Mouse (Mus musculus): Measurements from ENCODE around the gene Cmtm8. TPM values are rescaled to one million over a fixed set of nuclear protein-coding genes. Genes with fewer than 3 reads are reported as not detected.
A peak's percentile ranks its signal among the peaks of the same experiment; 100 is the strongest.

Gene Cmtm8
- 118 and 126 TPM in 2 replicates for polyA plus RNA-seq (2015; fragmentation: Nextera tagmentation; extraction: Ambion mirVana)

DNA sequence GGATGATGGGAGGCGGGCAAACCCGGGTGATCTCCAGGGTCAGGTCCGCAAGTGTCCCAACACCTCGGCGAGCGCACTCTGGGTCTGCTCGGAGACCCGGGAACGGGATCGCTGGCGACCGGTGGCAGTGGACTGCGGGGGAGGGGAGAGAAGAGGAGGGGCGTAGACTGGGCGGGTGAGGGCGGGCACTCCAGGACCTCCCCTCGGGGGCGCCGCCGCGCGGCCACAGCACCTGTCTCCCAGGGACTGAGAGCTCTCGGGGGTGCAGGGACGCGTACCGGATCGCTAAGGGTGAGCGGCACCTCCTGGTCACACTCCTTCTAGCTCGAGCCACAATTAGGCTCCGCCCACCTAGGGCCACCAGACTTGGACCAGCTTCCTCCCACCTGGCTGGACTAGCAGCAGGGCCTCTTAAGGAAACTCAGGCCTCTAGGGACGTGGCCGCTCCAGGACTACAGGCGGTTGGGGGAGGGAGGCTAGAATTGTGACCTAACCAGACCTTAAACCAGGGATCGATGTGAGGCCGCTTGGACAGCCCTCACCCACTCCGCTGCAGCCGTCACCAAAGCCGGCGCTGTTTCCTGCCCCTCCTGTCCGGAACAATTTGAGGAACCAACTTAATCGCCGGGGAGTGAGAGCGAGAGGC, at the start of gene Cmtm8:
Gene Cmtm8 (minus strand): TSS at position 140 of the 646 bp plus-strand sequence.
- Histone ChIP-seq H3K4me3 (ENCODE audit: low read length) (peak within 1 kb of the TSS; percentile 72), H3K36me3 (ENCODE audit: control insufficient read depth, insufficient read depth, low read length) (no peaks in the 10 kb centered on the region), H3K27me3 (ENCODE audit: control insufficient read depth, insufficient read depth, low read depth, low read length) (no peaks in the 10 kb centered on the region), H3K9me3 (ENCODE audit: control insufficient read depth, low read length) (no peaks in the 10 kb centered on the region), H3K4me1 (replicated peaks; ENCODE audit: control insufficient read depth, insufficient read depth, low read length) (peaks cover 6% of the 10 kb centered on the region), H3K9ac (ENCODE audit: low read length) (peak within 1 kb of the TSS; percentile 81), H3K4me2 (ENCODE audit: low read depth, low read length) (peak within 1 kb of the TSS; percentile 81), H3K27ac (ENCODE audit: low read length) (peak within 1 kb of the TSS; percentile 88)
- WGBS, result under 1% methylated on average over 39 of the region's 43 CpGs
- peak; percentile 89 for ATAC-seq (ENCODE audit: low read depth)

DNA sequence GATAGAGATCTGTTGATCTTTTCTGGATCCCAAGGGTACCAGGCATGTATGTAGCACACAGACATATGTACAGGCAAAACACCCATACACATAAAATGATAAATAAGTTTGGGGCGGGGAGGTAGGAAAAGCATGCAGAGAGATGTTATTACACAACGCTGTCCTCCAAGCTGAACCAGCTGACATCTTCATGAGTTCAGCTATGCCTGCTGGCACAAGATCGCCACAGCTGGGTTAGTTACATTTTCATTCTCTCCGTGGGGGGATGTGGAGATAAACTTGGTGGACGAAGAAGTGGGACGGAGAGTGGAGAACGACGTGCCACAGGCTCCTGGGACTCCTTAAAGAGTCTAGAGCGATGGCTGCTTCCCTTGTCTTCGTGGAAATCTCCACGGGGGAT, 49.0 kb upstream of the Cmtm8 start:
- Histone ChIP-seq H3K36me3 (ENCODE audit: control insufficient read depth, insufficient read depth, low read length) (no peaks in the 10 kb centered on the region), H3K9me3 (ENCODE audit: control insufficient read depth, low read length) (no peaks in the 10 kb centered on the region), H3K4me1 (replicated peaks; ENCODE audit: control insufficient read depth, insufficient read depth, low read length) (peaks cover 5% of the 10 kb centered on the region; the same call in 1 of the 2 replicates), H3K27ac (ENCODE audit: low read length) (0 out of 2 replicates have a peak overlapping the region, but pooled peaks have one; percentile 28), H3K4me2 (ENCODE audit: low read depth, low read length) (peak overlapping the region; percentile 28), H3K27me3 (ENCODE audit: control insufficient read depth, insufficient read depth, low read depth, low read length) (no peaks in the 10 kb centered on the region), H3K9ac (ENCODE audit: low read length) (no peak overlapping the region), H3K4me3 (ENCODE audit: low read length) (0 out of 2 replicates have a peak overlapping the region, but pooled peaks have one; percentile 10)
- ATAC-seq (ENCODE audit: low read depth), result peak; percentile 65
- WGBS, result 55% methylated on average over 11 of the region's 11 CpGs

DNA sequence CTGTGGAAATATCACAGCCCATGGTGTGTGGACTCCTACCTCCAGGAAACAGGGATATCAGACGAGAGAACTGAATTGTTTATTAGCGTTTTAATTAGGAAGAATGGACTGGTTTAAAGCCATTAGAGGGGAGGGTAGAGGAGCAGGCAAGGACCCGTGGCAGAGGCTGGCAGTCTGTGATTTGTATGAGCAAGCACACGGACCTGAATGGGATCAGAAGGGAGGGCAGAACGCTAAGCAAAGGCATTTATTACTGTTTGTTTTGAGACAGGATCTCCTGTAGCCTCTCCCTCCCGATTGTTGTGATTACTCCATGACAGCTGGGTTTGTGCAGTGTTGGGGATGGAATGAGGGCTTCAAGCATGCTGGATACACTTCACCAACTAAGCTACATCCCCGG, 46.4 kb upstream of the Cmtm8 start:
- Histone ChIP-seq H3K27me3 (ENCODE audit: control insufficient read depth, insufficient read depth, low read depth, low read length) (no peaks in the 10 kb centered on the region), H3K27ac (ENCODE audit: low read length) (no peak overlapping the region), H3K36me3 (ENCODE audit: control insufficient read depth, insufficient read depth, low read length) (no peaks in the 10 kb centered on the region), H3K4me2 (ENCODE audit: low read depth, low read length) (no peak overlapping the region), H3K9me3 (ENCODE audit: control insufficient read depth, low read length) (no peaks in the 10 kb centered on the region), H3K4me1 (replicated peaks; ENCODE audit: control insufficient read depth, insufficient read depth, low read length) (peaks cover 8% of the 10 kb centered on the region; the same call in 1 of the 2 replicates), H3K9ac (ENCODE audit: low read length) (no peak overlapping the region), H3K4me3 (ENCODE audit: low read length) (no peak overlapping the region)
- ATAC-seq (ENCODE audit: low read depth), result no peak
- WGBS, result 28% methylated on average over 7 of the region's 7 CpGs

DNA sequence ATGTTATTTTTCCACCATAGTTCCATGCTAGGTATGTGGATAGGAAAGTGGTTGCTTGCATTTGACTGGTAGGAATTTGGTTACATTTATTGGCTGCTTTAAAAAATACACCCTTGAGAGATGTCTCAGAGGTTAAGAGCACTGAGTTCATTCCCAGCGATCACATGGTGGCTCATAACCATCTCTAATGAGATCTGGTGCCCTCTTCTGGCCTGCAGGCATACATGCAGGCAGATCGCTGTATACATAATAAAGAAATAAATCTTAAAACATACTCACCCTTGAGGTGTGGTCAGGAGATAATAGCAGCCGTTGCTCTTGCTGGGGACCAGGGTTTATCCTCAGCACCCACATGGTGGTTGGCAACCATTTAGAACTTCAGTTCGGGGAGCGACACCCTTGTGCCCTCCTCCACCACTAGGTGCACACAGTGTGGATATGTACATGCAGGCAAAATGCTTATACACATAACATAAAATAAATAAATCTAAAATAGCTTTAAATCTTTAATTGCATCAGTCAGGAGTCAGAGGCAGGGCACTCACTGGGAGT, 45.0 kb upstream of the Cmtm8 start:
- Histone ChIP-seq H3K27ac (ENCODE audit: low read length) (no peak overlapping the region), H3K9me3 (ENCODE audit: control insufficient read depth, low read length) (no peaks in the 10 kb centered on the region; the same call in 1 of the 2 replicates), H3K36me3 (ENCODE audit: control insufficient read depth, insufficient read depth, low read length) (no peaks in the 10 kb centered on the region), H3K4me2 (ENCODE audit: low read depth, low read length) (no peak overlapping the region), H3K4me1 (replicated peaks; ENCODE audit: control insufficient read depth, insufficient read depth, low read length) (peaks cover 8% of the 10 kb centered on the region; the same call in 1 of the 2 replicates), H3K9ac (ENCODE audit: low read length) (no peak overlapping the region), H3K4me3 (ENCODE audit: low read length) (no peak overlapping the region), H3K27me3 (ENCODE audit: control insufficient read depth, insufficient read depth, low read depth, low read length) (no peaks in the 10 kb centered on the region)
- ATAC-seq (ENCODE audit: low read depth), result no peak
- WGBS, result 84% methylated on average over 5 of the region's 5 CpGs

DNA sequence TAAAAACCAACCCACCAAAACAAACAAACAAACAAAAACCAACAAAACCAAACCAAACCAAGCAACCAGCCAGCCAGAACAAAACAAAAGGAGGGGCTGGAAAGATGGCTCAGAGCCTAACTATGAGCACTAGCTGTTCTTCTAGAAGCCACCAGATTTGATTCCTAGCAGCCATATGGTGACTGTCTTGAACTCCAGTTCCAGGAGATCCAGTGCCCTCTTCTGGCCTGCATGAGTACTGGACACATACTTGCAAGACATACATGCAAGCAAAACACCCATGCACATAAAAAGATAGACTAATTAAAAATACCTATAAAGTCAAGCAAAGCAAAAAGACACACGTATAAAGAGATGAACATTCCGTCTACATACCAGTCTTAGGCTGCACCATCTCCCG, 43.7 kb upstream of the Cmtm8 start:
- H3K4me1 ChIP-seq (replicated peaks; ENCODE audit: control insufficient read depth, insufficient read depth, low read length), result peaks cover 3% of the 10 kb centered on the region; the same call in 1 of the 2 replicates
- no peaks in the 10 kb centered on the region for H3K36me3 ChIP-seq (ENCODE audit: control insufficient read depth, insufficient read depth, low read length)
- H3K27ac ChIP-seq (ENCODE audit: low read length), result no peak overlapping the region
- H3K4me2 ChIP-seq (ENCODE audit: low read depth, low read length), result no peak overlapping the region
- no peak for ATAC-seq (ENCODE audit: low read depth)
- no peaks in the 10 kb centered on the region; the same call in 1 of the 2 replicates for H3K9me3 ChIP-seq (ENCODE audit: control insufficient read depth, low read length)
- H3K4me3 ChIP-seq (ENCODE audit: low read length), result no peak overlapping the region
- no peaks in the 10 kb centered on the region for H3K27me3 ChIP-seq (ENCODE audit: control insufficient read depth, insufficient read depth, low read depth, low read length)
- H3K9ac ChIP-seq (ENCODE audit: low read length), result no peak overlapping the region
- 91% methylated on average over 3 of the region's 3 CpGs for WGBS

DNA sequence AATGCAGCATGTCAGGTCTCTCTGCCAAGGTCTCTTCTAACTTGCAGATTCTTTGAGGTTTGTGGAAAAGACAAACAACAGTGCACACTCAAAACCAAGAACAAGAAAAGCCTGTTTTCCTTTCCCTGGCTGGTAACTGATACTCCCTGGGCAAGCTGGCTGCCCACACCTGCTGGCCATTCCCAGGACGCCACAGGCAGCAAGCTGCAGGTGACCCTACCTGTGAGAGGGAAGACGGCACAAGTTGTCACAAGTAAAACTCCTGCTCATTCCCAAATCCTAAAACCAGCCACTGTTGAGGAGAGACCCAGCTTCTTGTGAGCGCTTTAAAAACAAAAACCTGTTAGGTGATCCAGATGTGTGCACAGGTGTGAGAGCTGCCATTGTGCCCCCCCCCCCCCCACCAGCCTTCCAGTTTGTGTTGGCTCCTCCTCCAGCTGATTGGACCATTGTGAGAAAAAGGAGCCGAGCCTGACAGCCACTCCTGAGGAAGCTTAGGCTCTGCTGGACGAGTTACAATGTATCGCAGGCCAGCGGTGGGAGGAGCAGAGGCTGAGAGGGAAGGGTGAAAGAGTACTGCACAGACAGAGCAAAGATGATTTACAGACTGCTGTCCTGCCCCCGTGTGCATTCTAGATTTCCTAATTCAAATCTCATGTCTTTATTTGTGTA, 42.2 kb upstream of the Cmtm8 start:
- H3K27me3 ChIP-seq (ENCODE audit: control insufficient read depth, insufficient read depth, low read depth, low read length), result no peaks in the 10 kb centered on the region
- no peak overlapping the region for H3K4me3 ChIP-seq (ENCODE audit: low read length)
- peak overlapping the region; percentile 72 for H3K27ac ChIP-seq (ENCODE audit: low read length)
- no peaks in the 10 kb centered on the region; the same call in 1 of the 2 replicates for H3K9me3 ChIP-seq (ENCODE audit: control insufficient read depth, low read length)
- H3K4me1 ChIP-seq (replicated peaks; ENCODE audit: control insufficient read depth, insufficient read depth, low read length), result peaks cover 3% of the 10 kb centered on the region; the same call in 1 of the 2 replicates
- H3K9ac ChIP-seq (ENCODE audit: low read length), result no peak overlapping the region
- no peaks in the 10 kb centered on the region for H3K36me3 ChIP-seq (ENCODE audit: control insufficient read depth, insufficient read depth, low read length)
- WGBS, result 24% methylated on average over 8 of the region's 8 CpGs
- peak overlapping the region; percentile 39; the same call in 1 of the 2 replicates for H3K4me2 ChIP-seq (ENCODE audit: low read depth, low read length)
- ATAC-seq (ENCODE audit: low read depth), result peak; percentile 83

DNA sequence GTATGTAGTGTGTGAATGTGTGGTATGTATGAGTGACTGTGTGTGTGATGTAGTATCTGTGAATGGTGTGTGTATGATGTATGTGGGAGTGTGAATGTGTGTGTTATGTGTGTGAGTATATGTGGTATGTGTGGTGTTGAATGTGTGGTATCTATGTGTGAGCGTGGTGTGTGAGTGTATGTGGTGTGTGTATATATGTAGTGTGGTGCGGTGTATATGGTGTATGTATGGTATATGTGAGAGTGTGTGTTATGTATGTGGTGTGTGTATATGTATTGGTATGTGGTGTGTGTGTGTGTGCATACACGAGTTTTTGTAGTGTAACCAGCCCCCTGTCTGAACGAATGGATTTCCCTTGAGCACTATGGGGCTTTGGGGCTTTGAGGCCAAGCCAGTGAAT, 41.6 kb upstream of the Cmtm8 start:
- no peaks in the 10 kb centered on the region for H3K36me3 ChIP-seq (ENCODE audit: control insufficient read depth, insufficient read depth, low read length)

DNA sequence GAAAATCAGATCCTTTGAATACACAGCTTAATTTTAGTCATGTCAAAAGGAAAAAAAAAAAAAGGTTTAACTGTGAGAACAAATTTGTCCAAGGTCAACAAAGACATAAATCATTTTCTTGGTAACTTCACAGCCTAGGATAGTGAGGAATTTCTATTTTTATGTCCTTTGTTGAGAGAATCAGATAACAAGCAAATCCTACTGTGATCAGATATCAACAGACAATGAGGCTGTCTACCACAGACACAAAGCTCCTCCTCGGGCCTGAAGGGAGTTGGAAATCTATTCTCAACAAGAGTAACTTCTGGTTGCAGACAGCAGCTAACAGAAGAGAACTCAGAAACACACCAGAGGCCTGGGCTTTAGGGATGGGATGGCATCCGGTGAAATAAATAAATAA, 38.0 kb upstream of the Cmtm8 start:
- Histone ChIP-seq H3K27ac (ENCODE audit: low read length) (no peak overlapping the region), H3K4me3 (ENCODE audit: low read length) (no peak overlapping the region), H3K9ac (ENCODE audit: low read length) (no peak overlapping the region), H3K4me2 (ENCODE audit: low read depth, low read length) (no peak overlapping the region), H3K36me3 (ENCODE audit: control insufficient read depth, insufficient read depth, low read length) (no peaks in the 10 kb centered on the region), H3K9me3 (ENCODE audit: control insufficient read depth, low read length) (no peaks in the 10 kb centered on the region; the same call in 1 of the 2 replicates), H3K27me3 (ENCODE audit: control insufficient read depth, insufficient read depth, low read depth, low read length) (no peaks in the 10 kb centered on the region), H3K4me1 (replicated peaks; ENCODE audit: control insufficient read depth, insufficient read depth, low read length) (peaks cover 3% of the 10 kb centered on the region; the same call in 1 of the 2 replicates)
- ATAC-seq (ENCODE audit: low read depth), result no peak
- 69% methylated on average over 2 of the region's 2 CpGs for WGBS

More for the DNA sequence above, 41.6 kb upstream of the Cmtm8 start:
- Histone ChIP-seq H3K27me3 (ENCODE audit: control insufficient read depth, insufficient read depth, low read depth, low read length) (no peaks in the 10 kb centered on the region), H3K4me3 (ENCODE audit: low read length) (no peak overlapping the region), H3K9ac (ENCODE audit: low read length) (no peak overlapping the region), H3K9me3 (ENCODE audit: control insufficient read depth, low read length) (no peaks in the 10 kb centered on the region; the same call in 1 of the 2 replicates), H3K4me2 (ENCODE audit: low read depth, low read length) (no peak overlapping the region; the same call in 1 of the 2 replicates), H3K4me1 (replicated peaks; ENCODE audit: control insufficient read depth, insufficient read depth, low read length) (peaks cover 3% of the 10 kb centered on the region; the same call in 1 of the 2 replicates), H3K27ac (ENCODE audit: low read length) (peak overlapping the region; percentile 72)
- WGBS, result 72% methylated on average over 4 of the region's 4 CpGs
- no peak for ATAC-seq (ENCODE audit: low read depth)

DNA sequence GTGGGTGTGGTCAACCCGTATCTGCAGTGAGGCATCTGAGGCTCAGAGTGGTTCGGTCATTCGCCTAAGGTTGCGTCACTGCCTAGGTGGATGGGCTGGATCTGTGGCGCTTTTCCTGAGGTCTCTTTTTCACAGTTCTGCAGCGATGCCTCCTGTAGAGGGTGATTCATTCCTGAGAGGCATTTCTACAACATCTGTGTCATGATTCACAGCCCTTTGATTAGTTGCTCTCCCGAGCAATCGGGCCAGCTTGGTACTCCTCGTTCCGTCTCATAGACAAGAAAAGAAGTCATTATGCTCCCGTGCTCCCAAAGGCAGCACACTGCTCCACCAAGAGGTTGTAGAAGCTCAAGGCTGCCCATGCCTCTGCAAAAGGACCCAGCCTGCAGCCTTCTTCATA, 11.4 kb upstream of the Cmtm8 start:
- no peak overlapping the region for H3K27ac ChIP-seq (ENCODE audit: low read length)
- H3K27me3 ChIP-seq (ENCODE audit: control insufficient read depth, insufficient read depth, low read depth, low read length), result no peaks in the 10 kb centered on the region
- H3K4me2 ChIP-seq (ENCODE audit: low read depth, low read length), result no peak overlapping the region
- no peaks in the 10 kb centered on the region for H3K9me3 ChIP-seq (ENCODE audit: control insufficient read depth, low read length)
- WGBS, result 43% methylated on average over 11 of the region's 11 CpGs
- H3K4me1 ChIP-seq (replicated peaks; ENCODE audit: control insufficient read depth, insufficient read depth, low read length), result peaks cover 11% of the 10 kb centered on the region
- no peak for ATAC-seq (ENCODE audit: low read depth)
- H3K36me3 ChIP-seq (ENCODE audit: control insufficient read depth, insufficient read depth, low read length), result no peaks in the 10 kb centered on the region
- no peak overlapping the region for H3K9ac ChIP-seq (ENCODE audit: low read length)
- no peak overlapping the region for H3K4me3 ChIP-seq (ENCODE audit: low read length)
